Comparison of ENCODE assay signal across 16 mouse cellular contexts in genomic region chr9:119853071-119853846, GRCm38 (mm10). TPM values are rescaled to one million over a fixed set of nuclear protein-coding genes. Genes with fewer than 3 reads are reported as not detected.
A peak's percentile ranks its signal among the peaks of the same experiment; 100 is the strongest.
DNase-seq lines count a peak whose midpoint lies in the region; ATAC-seq and TF ChIP-seq lines count a peak whose summit lies in the region.
"Had no signal": no experiment of that assay in that cellular context is flagged by ENCODE, and none has a peak within 500 bp of the region (broad histone marks: within the 10 kb centered on the region; RNA-seq: fewer than 3 reads in every experiment).

No protein-coding gene starts in this region.

- no peak overlapping the region for H3K9ac ChIP-seq in hindbrain, embryonic 14.5 days
- H3K9ac ChIP-seq in forebrain, postnatal 0 days = no peak overlapping the region
- H3K9ac ChIP-seq: neural tube, embryonic 12.5 days had no signal

- H3K27me3 ChIP-seq in hindbrain, embryonic 10.5 days (ENCODE audit: insufficient read depth, poor library complexity, severe bottlenecking) = peaks cover 7% of the 10 kb centered on the region; the same call in 1 of the 2 replicates
- H3K27me3 ChIP-seq in hindbrain, embryonic 14.5 days (ENCODE audit: control insufficient read depth, insufficient read depth, low read length) = no peaks in the 10 kb centered on the region
- H3K27me3 ChIP-seq in forebrain, postnatal 0 days (ENCODE audit: insufficient read depth, low read length) = no peaks in the 10 kb centered on the region
- H3K27me3 ChIP-seq: neural tube, embryonic 12.5 days had no signal

- H3K36me3 ChIP-seq in hindbrain, embryonic 10.5 days = no peaks in the 10 kb centered on the region
- H3K36me3 ChIP-seq in hindbrain, embryonic 14.5 days (replicated peaks; ENCODE audit: control insufficient read depth, insufficient read depth) = no peaks in the 10 kb centered on the region
- no peaks in the 10 kb centered on the region for H3K36me3 ChIP-seq in forebrain, postnatal 0 days (ENCODE audit: insufficient read depth)
- H3K36me3 ChIP-seq: neural tube, embryonic 12.5 days had no signal

- no peak for ATAC-seq in hindbrain, embryonic 14.5 days (ENCODE audit: low FRiP score)
- ATAC-seq in forebrain, postnatal 0 days = peak; percentile 54; the same call in 1 of the 2 replicates
- ATAC-seq: inflammation-experienced regulatory T-cells, adult 6 months had no signal

- no peak overlapping the region for H3K4me2 ChIP-seq in hindbrain, embryonic 14.5 days (replicated peaks)
- H3K4me2 ChIP-seq in forebrain, postnatal 0 days (ENCODE audit: low read depth) = no peak overlapping the region
- H3K4me2 ChIP-seq: neural tube, embryonic 12.5 days had no signal

- 76% methylated on average over 2 of the region's 2 CpGs for WGBS in hindbrain, embryonic 10.5 days
- WGBS in hindbrain, embryonic 14.5 days = 56% methylated on average over 2 of the region's 2 CpGs
- WGBS in forebrain, postnatal 0 days = 64% methylated on average over 2 of the region's 2 CpGs

- H3K4me1 ChIP-seq in hindbrain, embryonic 10.5 days (replicated peaks) = peaks cover 27% of the 10 kb centered on the region
- peaks cover 9% of the 10 kb centered on the region for H3K4me1 ChIP-seq in hindbrain, embryonic 14.5 days (replicated peaks; ENCODE audit: control insufficient read depth, insufficient read depth, low read length)
- H3K4me1 ChIP-seq in forebrain, postnatal 0 days (ENCODE audit: insufficient read depth) = 0 out of 2 replicates have a peak, but pooled peaks cover 3% of the 10 kb centered on the region

- no peak for DNase-seq in hindbrain, embryonic 10.5 days (ENCODE audit: low spot score)
- no peak for DNase-seq in hindbrain, embryonic 14.5 days (ENCODE audit: low spot score)
- peak; percentile 5 for DNase-seq in A20 (ENCODE audit: low read depth, low spot score)
- no peak for DNase-seq in forebrain, postnatal 0 days
- peak; percentile 32 for DNase-seq in kidney, postnatal 14 days
- no peak for DNase-seq in thymus, postnatal 0 days (ENCODE audit: low spot score)
- no peak for DNase-seq in cerebellum, adult 11 months
- DNase-seq in heart, adult 9 months (ENCODE audit: low spot score in 2 of 2) = no peak
- DNase-seq: cerebellum, adult 9-10 months; gastrocnemius, adult 2 months; lung, adult 2 months; right cerebral cortex, postnatal 25 days had no signal

- H3K9me3 ChIP-seq in hindbrain, embryonic 10.5 days = peaks cover 15% of the 10 kb centered on the region; the same call in 1 of the 2 replicates
- H3K9me3 ChIP-seq in hindbrain, embryonic 14.5 days (ENCODE audit: control insufficient read depth, low read length) = peaks cover 10% of the 10 kb centered on the region
- H3K9me3 ChIP-seq in forebrain, postnatal 0 days (ENCODE audit: low read length) = 0 out of 2 replicates have a peak, but pooled peaks cover 7% of the 10 kb centered on the region

- H3K27ac ChIP-seq in hindbrain, embryonic 10.5 days = peak overlapping the region; percentile 40; the same call in 1 of the 2 replicates
- H3K27ac ChIP-seq in hindbrain, embryonic 14.5 days = no peak overlapping the region
- H3K27ac ChIP-seq in forebrain, postnatal 0 days (ENCODE audit: low read depth, low read length) = 0 out of 2 replicates have a peak overlapping the region, but pooled peaks have one; percentile 15
- H3K27ac ChIP-seq: gastrocnemius, adult 2 months; neural tube, embryonic 12.5 days had no signal

- no peak overlapping the region for H3K4me3 ChIP-seq in hindbrain, embryonic 10.5 days
- H3K4me3 ChIP-seq in hindbrain, embryonic 14.5 days (replicated peaks; ENCODE audit: low read length) = no peak overlapping the region
- no peak overlapping the region for H3K4me3 ChIP-seq in forebrain, postnatal 0 days (ENCODE audit: low read depth, low read length)
- H3K4me3 ChIP-seq: gastrocnemius, adult 2 months; neural tube, embryonic 12.5 days had no signal

- peak; percentile 49 for TF ChIP-seq CTCF in forebrain, postnatal 0 days (IDR thresholded peaks at IDR 0.05; ENCODE audit: low read depth)

RNA-seq across cellular contexts. Expression of gene Scn11a, which starts 28.0 kb away (rescaled TPM):
- polyA plus RNA-seq in hindbrain, embryonic 10.5 days (2016; fragmentation: Nextera tagmentation; extraction: Ambion mirVana) = 0.08 and 0.10 TPM in 2 replicates
- 0.21 and 0.34 TPM in 2 replicates for polyA plus RNA-seq in hindbrain, embryonic 14.5 days (2014; fragmentation: Nextera tagmentation; extraction: Ambion mirVana)
- 0.46 and 0.57 TPM in 2 replicates for total RNA-seq in forebrain, postnatal 0 days (2014; rRNA removed)
- polyA plus RNA-seq in forebrain, postnatal 0 days (2015; fragmentation: Nextera tagmentation; extraction: Ambion mirVana) = 0.05 and 0.21 TPM in 2 replicates
- polyA plus RNA-seq in thymus, postnatal 0 days (2015; fragmentation: Nextera tagmentation; extraction: Ambion mirVana) = 0.12 and 0.13 TPM in 2 replicates
- total RNA-seq: gastrocnemius, adult 2 months; megakaryocyte progenitor cell, adult 5-6 weeks had no signal
- polyA plus RNA-seq: heart, embryonic 14.5 days had no signal

RNA-seq across cellular contexts. Expression of gene Wdr48, which starts 41.4 kb away (rescaled TPM):
- polyA plus RNA-seq in hindbrain, embryonic 10.5 days (2016; fragmentation: Nextera tagmentation; extraction: Ambion mirVana) = 62.6 and 69.7 TPM in 2 replicates
- 63.6 and 66.9 TPM in 2 replicates for polyA plus RNA-seq in hindbrain, embryonic 14.5 days (2014; fragmentation: Nextera tagmentation; extraction: Ambion mirVana)
- 80.3 and 83.2 TPM in 2 replicates for total RNA-seq in forebrain, postnatal 0 days (2014; rRNA removed)
- 41.1 and 47.9 TPM in 2 replicates for polyA plus RNA-seq in forebrain, postnatal 0 days (2015; fragmentation: Nextera tagmentation; extraction: Ambion mirVana)
- 37.8 and 39.0 TPM in 2 replicates for polyA plus RNA-seq in thymus, postnatal 0 days (2015; fragmentation: Nextera tagmentation; extraction: Ambion mirVana)

Comparison
In these comparisons a context has a peak if more than half of its experiments do, and no peak if none do; other contexts are left out.
1. DNase-seq: peak in A20 (single experiment) and kidney, postnatal 14 days (single experiment); none in hindbrain, embryonic 10.5 days (single experiment), hindbrain, embryonic 14.5 days (single experiment), forebrain, postnatal 0 days (single experiment), thymus, postnatal 0 days (single experiment), cerebellum, adult 11 months (single experiment) and heart, adult 9 months (0 of 2).